Mouse (Mus musculus) G1E-ER4 (cell line): ENCODE measurements at regions not wholly inside any gene's neighbourhood (a gene's known extent, or its start where the extent isn't known, plus 50 kb on each side); places are given as distances from the start of the nearest gene placed in this dataset.

ENCODE experiments used
- GATA1 ChIP-seq: IDR thresholded peaks from one replicate; pipeline ENCODE4 v1.8.0; 2012; ENCODE audit warnings: low read length, inconsistent platforms

- TF ChIP-seq GATA1: no peak
Measured at GRCm38 (mm10) chr10:43634371-43635080, 56.4 kb downstream of the Cd24a start.

GRCm38 (mm10) chr10:43641169-43641945 is 63.3 kb downstream of the Cd24a start:
- TF ChIP-seq GATA1: no peak

- TF ChIP-seq GATA1: peak; percentile 19
Measured at GRCm38 (mm10) chr10:43646326-43646725, 68.2 kb downstream of the Cd24a start.

GRCm38 (mm10) chr10:43646965-43647364 is 68.9 kb downstream of the Cd24a start:
- no peak for TF ChIP-seq GATA1

GRCm38 (mm10) chr10:43648186-43648585 is 70.1 kb downstream of the Cd24a start:
- TF ChIP-seq GATA1: no peak

GRCm38 (mm10) chr10:43648815-43649447 is 70.8 kb downstream of the Cd24a start:
- TF ChIP-seq GATA1: no peak

- TF ChIP-seq GATA1: no peak
Measured at GRCm38 (mm10) chr10:43650449-43650848, 72.4 kb downstream of the Cd24a start.

- TF ChIP-seq GATA1: no peak
Measured at GRCm38 (mm10) chr10:43651505-43651904, 73.4 kb downstream of the Cd24a start.

GRCm38 (mm10) chr10:43651915-43652314 is 73.8 kb downstream of the Cd24a start:
- TF ChIP-seq GATA1: no peak

- TF ChIP-seq GATA1: no peak
Measured at GRCm38 (mm10) chr10:43655082-43655671, 77.1 kb downstream of the Cd24a start.

- no peak for TF ChIP-seq GATA1
Measured at GRCm38 (mm10) chr10:43655680-43656079, 77.6 kb downstream of the Cd24a start.

- TF ChIP-seq GATA1: no peak
Measured at GRCm38 (mm10) chr10:43656207-43656606, 78.1 kb downstream of the Cd24a start.

- no peak for TF ChIP-seq GATA1
Measured at GRCm38 (mm10) chr10:43657501-43658225, 79.6 kb downstream of the Cd24a start.

GRCm38 (mm10) chr10:43658226-43658593 is 80.1 kb downstream of the Cd24a start:
- no peak for TF ChIP-seq GATA1

- peak; percentile 57 for TF ChIP-seq GATA1
Measured at GRCm38 (mm10) chr10:43664844-43665243, 86.8 kb downstream of the Cd24a start.
